Mouse (Mus musculus): ENCODE results near the gene Capn2.

GRCm38 (mm10) chr1:182427426-182427825, 90.0 kb downstream of the Capn2 start:
- TF ChIP-seq CTCF (IDR thresholded peaks at IDR 0.05): no peak
- no peak for TF ChIP-seq POLR2A (IDR thresholded peaks at IDR 0.05; ENCODE audit: insufficient read depth, low read depth, low read length)
